Mouse (Mus musculus) lung, postnatal 0 days (tissue): Measurements from ENCODE around the gene Ift43. TPM values are rescaled to one million over a fixed set of nuclear protein-coding genes. Genes with fewer than 3 reads are reported as not detected.

Source experiments
- ATAC-seq: fragments of 200-750 bp; cut with Nextera tagmentation; 2 replicates; pipeline ENCODE4 v1.8.0; 2017; ENCODE audit warnings: moderate library complexity
- DNase-seq: peaks from one replicate; pipeline ENCODE4 v3.0.0-alpha.2; 2016; ENCODE audit warnings: low spot score
- H3K27ac ChIP-seq: fragments of 300-500 bp; sonication (generic); 2 replicates; pipeline ENCODE4 v1.5.1; 2014; ENCODE audit warnings: antibody characterized with exemption, mild to moderate bottlenecking, low read length, mixed read lengths
- H3K27me3 ChIP-seq: fragments of 300-500 bp; sonication (generic); replicated peaks from 2 replicates; pipeline ENCODE4 v1.6.1; 2014; ENCODE audit warnings: low read length, mixed read lengths; ENCODE audit not compliant: insufficient read depth
- H3K36me3 ChIP-seq: fragments of 300-500 bp; sonication (generic); 2 replicates; pipeline ENCODE4 v1.6.1; 2014; ENCODE audit warnings: low read length, mixed read lengths; ENCODE audit not compliant: insufficient read depth
- H3K4me1 ChIP-seq: fragments of 300-500 bp; sonication (generic); 2 replicates; pipeline ENCODE4 v1.6.1; 2014; ENCODE audit warnings: antibody characterized with exemption, low read depth, low read length, mixed read lengths; ENCODE audit not compliant: insufficient read depth
- H3K4me2 ChIP-seq: fragments of 300-500 bp; sonication (generic); replicated peaks from 2 replicates; pipeline ENCODE4 v1.6.1; 2014; ENCODE audit warnings: low read depth, mild to moderate bottlenecking, low read length, moderate library complexity, mixed read lengths
- H3K4me3 ChIP-seq: fragments of 300-500 bp; sonication (generic); 2 replicates; pipeline ENCODE4 v1.5.1; 2014; ENCODE audit warnings: low read depth, low read length
- H3K9ac ChIP-seq: fragments of 300-500 bp; sonication (generic); replicated peaks from 2 replicates; pipeline ENCODE4 v1.6.1; 2014; ENCODE audit warnings: low read depth, mild to moderate bottlenecking
- H3K9me3 ChIP-seq: fragments of 300-500 bp; sonication (generic); 2 replicates; pipeline ENCODE4 v1.6.1; 2016; ENCODE audit warnings: low read length, mixed read lengths
- CTCF ChIP-seq: IDR thresholded peaks from 2 replicates; pipeline ENCODE4 v1.5.1; 2016; ENCODE audit warnings: antibody characterized with exemption, mild to moderate bottlenecking
- EP300 ChIP-seq: IDR thresholded peaks from 2 replicates; pipeline ENCODE4 v1.6.1; 2016; ENCODE audit warnings: antibody characterized with exemption, mild to moderate bottlenecking, control low read depth
- WGBS: fragments of 180-500 bp; shearing (Covaris S2); extraction: QIAGEN DNeasy Blood & Tissue Kit; methylation state at CpG from one replicate; pipeline ENCODE4 v1.1.7; 2014; 5-methylcytosine and 5-hydroxymethylcytosine counted together
- polyA plus RNA-seq: library from polyadenylated mRNA; unstranded; fragments of >200 nt; fragmentation: Nextera tagmentation; extraction: Ambion mirVana; gene quantifications from 2 replicates; pipeline ENCODE4 v1.2.1, GENCODE M21; 2015

The Ift43 gene
- polyA plus RNA-seq, 1 experiment from 2014 or later = 127 TPM

- no peak for ATAC-seq
- WGBS = 83% methylated on average over 6 of the region's 6 CpGs
- no peaks in the 10 kb centered on the region for H3K36me3 ChIP-seq
Observed at GRCm38 (mm10) chr12:86124016-86124415, 41.7 kb downstream of the Ift43 start.

GRCm38 (mm10) chr12:86128122-86128521 lies 45.8 kb downstream of the Ift43 start:
- no peak overlapping the region for H3K4me2 ChIP-seq
- no peaks in the 10 kb centered on the region for H3K36me3 ChIP-seq
- peak; percentile 46; the same call in 1 of the 2 replicates for TF ChIP-seq EP300
- TF ChIP-seq CTCF = no peak
- WGBS = 25% methylated on average over 6 of the region's 6 CpGs
- H3K9ac ChIP-seq = no peak overlapping the region
- DNase-seq (peak; percentile 54), ATAC-seq (peak; percentile 61)
- peaks cover 3% of the 10 kb centered on the region for H3K4me1 ChIP-seq
- no peaks in the 10 kb centered on the region for H3K27me3 ChIP-seq
- H3K27ac ChIP-seq = no peak overlapping the region
- no peaks in the 10 kb centered on the region for H3K9me3 ChIP-seq
- no peak overlapping the region for H3K4me3 ChIP-seq

More at GRCm38 (mm10) chr12:86124016-86124415, 41.7 kb downstream of the Ift43 start:
- Histone ChIP-seq H3K27ac (no peak overlapping the region), H3K4me3 (no peak overlapping the region), H3K9ac (no peak overlapping the region), H3K27me3 (no peaks in the 10 kb centered on the region), H3K9me3 (no peaks in the 10 kb centered on the region), H3K4me2 (no peak overlapping the region), H3K4me1 (peaks cover 3% of the 10 kb centered on the region)
- DNase-seq = no peak
- TF ChIP-seq EP300 (no peak), CTCF (no peak)

DNA sequence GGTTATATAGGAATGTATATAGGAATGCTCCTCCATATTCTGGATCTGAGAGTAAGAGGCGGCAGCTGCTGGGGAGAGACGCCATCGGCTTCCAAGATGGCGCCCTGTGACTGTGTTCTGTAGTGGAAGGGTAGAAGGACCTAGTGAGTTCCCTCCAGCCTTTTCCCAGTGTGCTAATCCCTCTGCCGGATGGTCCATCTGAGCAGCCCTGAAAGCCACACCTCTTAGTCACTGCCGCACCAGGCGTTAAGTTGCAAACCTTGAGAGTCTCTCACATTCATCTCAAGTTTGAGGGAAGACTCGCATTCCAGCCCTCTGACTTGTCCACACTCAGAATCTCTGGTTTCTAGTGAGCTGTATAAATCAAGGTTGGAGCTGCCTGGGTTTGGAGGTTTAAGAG lies 46.7 kb downstream of the Ift43 start:
- Histone ChIP-seq H3K4me3 (no peak overlapping the region), H3K27me3 (no peaks in the 10 kb centered on the region), H3K27ac (peak overlapping the region; percentile 52; the same call in 1 of the 2 replicates), H3K4me1 (peaks cover 3% of the 10 kb centered on the region), H3K4me2 (no peak overlapping the region), H3K36me3 (no peaks in the 10 kb centered on the region), H3K9me3 (no peaks in the 10 kb centered on the region), H3K9ac (no peak overlapping the region)
- DNase-seq = peak; percentile 52
- WGBS = 72% methylated on average over 8 of the region's 8 CpGs
- TF ChIP-seq EP300 = peak; percentile 43; the same call in 1 of the 2 replicates
- no peak for TF ChIP-seq CTCF
- peak; percentile 76 for ATAC-seq

DNA sequence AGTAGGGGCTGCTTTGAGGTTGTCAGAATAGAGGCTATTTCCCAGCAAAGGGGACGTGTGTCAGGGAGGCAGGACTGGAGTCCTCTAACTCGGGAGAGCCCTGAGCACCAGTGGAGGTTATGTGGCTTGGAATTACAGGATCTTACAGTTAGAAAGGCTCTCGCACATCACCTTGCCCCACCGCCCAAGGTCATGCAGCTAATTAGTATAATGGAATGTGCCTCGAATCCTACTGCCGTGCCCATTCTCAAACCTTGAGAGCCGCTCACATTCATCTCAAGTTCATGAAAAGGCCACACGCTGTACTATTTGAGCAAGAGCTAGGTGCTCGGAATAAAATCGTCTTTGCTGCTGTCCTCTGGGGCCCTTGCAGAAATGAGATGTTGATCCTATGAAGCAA lies 47.4 kb downstream of the Ift43 start:
- ATAC-seq = peak; percentile 27; the same call in 1 of the 2 replicates
- TF ChIP-seq EP300 (no peak), CTCF (no peak)
- no peak overlapping the region for H3K4me3 ChIP-seq
- H3K27me3 ChIP-seq = no peaks in the 10 kb centered on the region
- peaks cover 3% of the 10 kb centered on the region for H3K4me1 ChIP-seq
- peak overlapping the region; percentile 52; the same call in 1 of the 2 replicates for H3K27ac ChIP-seq
- H3K36me3 ChIP-seq = no peaks in the 10 kb centered on the region
- H3K9ac ChIP-seq = no peak overlapping the region
- no peaks in the 10 kb centered on the region for H3K9me3 ChIP-seq
- no peak for DNase-seq
- H3K4me2 ChIP-seq = no peak overlapping the region
- WGBS = 38% methylated on average over 10 of the region's 10 CpGs

DNA sequence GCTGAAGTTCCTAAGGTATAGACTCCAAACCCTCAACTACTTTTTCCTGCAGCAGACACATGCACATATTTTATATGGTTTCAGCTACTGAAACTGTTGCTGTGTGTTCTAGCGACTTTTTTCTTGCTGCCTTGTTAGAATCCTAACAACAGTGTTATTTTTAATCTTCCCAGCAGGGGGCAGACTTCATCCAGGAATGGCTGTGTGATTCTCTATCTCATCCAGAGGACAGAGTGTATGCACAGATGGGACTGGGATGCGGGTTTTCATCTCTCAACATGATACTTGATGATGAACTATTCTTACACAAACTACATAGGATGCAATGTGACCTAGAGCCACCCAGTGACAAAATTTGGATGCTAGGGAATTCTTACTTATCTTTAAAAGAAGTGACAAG lies 50.5 kb downstream of the Ift43 start:
- no peak overlapping the region for H3K4me2 ChIP-seq
- H3K9ac ChIP-seq = no peak overlapping the region
- TF ChIP-seq CTCF = peak; percentile 79
- no peak for TF ChIP-seq EP300
- no peak overlapping the region for H3K4me3 ChIP-seq
- no peaks in the 10 kb centered on the region for H3K36me3 ChIP-seq
- H3K4me1 ChIP-seq = peaks cover under 1% of the 10 kb centered on the region
- no peaks in the 10 kb centered on the region for H3K27me3 ChIP-seq
- DNase-seq (peak; percentile 68), ATAC-seq (no peak)
- H3K27ac ChIP-seq = no peak overlapping the region
- H3K9me3 ChIP-seq = no peaks in the 10 kb centered on the region
- 17% methylated on average over 2 of the region's 2 CpGs for WGBS

GRCm38 (mm10) chr12:86135691-86136090 lies 53.4 kb downstream of the Ift43 start:
- DNase-seq = no peak
- WGBS = 77% methylated on average over 4 of the region's 4 CpGs

DNA sequence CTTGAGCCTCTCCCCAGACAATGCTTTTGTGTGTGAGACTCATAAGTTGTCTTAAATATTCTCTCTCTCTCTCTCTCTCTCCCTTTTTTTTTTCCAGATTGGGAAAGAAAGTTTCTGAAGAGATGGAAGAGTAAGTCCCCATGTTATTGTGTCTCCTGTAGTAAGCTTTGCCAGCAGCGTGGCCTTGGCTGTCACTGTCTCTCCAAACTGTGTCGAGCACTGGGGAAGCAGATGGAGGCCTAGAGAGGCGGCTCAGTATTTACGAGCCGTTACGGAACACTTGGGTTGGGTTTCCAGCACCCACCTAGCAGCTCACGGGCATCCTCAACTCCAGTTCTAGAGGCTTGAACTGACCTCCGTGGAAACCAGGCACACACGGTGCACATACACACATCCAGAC lies 56.4 kb downstream of the Ift43 start:
- H3K27me3 ChIP-seq = no peaks in the 10 kb centered on the region
- H3K9ac ChIP-seq = no peak overlapping the region
- H3K4me1 ChIP-seq = no peaks in the 10 kb centered on the region
- TF ChIP-seq CTCF = no peak
- no peak for TF ChIP-seq EP300
- no peak overlapping the region for H3K4me3 ChIP-seq
- H3K27ac ChIP-seq = no peak overlapping the region
- DNase-seq (no peak), ATAC-seq (no peak)
- H3K36me3 ChIP-seq = no peaks in the 10 kb centered on the region
- H3K4me2 ChIP-seq = no peak overlapping the region
- no peaks in the 10 kb centered on the region for H3K9me3 ChIP-seq
- 88% methylated on average over 9 of the region's 9 CpGs for WGBS

More at GRCm38 (mm10) chr12:86135691-86136090, 53.4 kb downstream of the Ift43 start:
- Histone ChIP-seq H3K4me1 (no peaks in the 10 kb centered on the region), H3K4me3 (no peak overlapping the region), H3K9ac (no peak overlapping the region), H3K9me3 (no peaks in the 10 kb centered on the region), H3K27ac (no peak overlapping the region), H3K27me3 (no peaks in the 10 kb centered on the region), H3K4me2 (no peak overlapping the region), H3K36me3 (no peaks in the 10 kb centered on the region)
- TF ChIP-seq EP300 = no peak
- TF ChIP-seq CTCF = no peak
- ATAC-seq = no peak
